Mouse (Mus musculus): ENCODE data around the gene Gabrb1.

DNA sequence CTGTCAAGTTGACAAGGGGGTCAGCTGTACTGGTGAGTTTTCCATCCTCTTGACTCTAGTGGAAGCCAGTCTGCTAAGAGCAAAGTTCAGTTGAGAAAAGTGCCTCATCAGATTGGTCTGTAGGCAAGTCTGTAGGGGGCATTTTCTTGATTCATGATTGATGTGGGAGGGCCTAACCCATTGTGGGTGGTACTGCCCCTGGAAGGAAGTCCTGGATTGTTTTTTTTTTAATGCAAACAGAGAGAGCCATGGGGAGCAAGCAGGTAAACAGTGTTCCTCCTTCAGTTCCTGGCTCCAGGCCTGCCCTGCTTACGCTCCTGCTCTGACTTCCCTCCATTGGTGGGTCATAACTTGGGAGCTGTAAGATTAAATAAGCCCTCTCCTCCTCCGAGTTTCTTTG lies 476.0 kb downstream of the Gabrb1 start:
- TF ChIP-seq MAX (IDR thresholded peaks at IDR 0.05) (no peak), MYOG (IDR thresholded peaks at IDR 0.05; ENCODE audit: control insufficient read depth, extremely low read depth, insufficient read length) (no peak), CTCF (IDR thresholded peaks at IDR 0.05; ENCODE audit: control insufficient read depth, insufficient read depth, insufficient read length) (no peak), MYOD1 (IDR thresholded peaks at IDR 0.05; ENCODE audit: control insufficient read depth, insufficient read length, low read depth) (no peak), CEBPB (IDR thresholded peaks at IDR 0.05; ENCODE audit: low read depth) (no peak)

Data from C2C12 (cell line).